Mouse (Mus musculus) cerebellum, postnatal 10 days (tissue): ENCODE measurements around the gene Nfrkb.

Source experiments
- DNase-seq, 2 experiments: peaks; one replicate each; pipeline ENCODE4 v3.0.0; 2021; ENCODE audit warnings: mixed read lengths in 2 of 2

Nfrkb gene

GRCm38 (mm10) chr9:31430011-31430410, 44.0 kb downstream of the Nfrkb start:
- no peak for DNase-seq

- no peak for DNase-seq
These were observed 45.8 kb downstream of the Nfrkb start for GRCm38 (mm10) chr9:31431751-31432150.

- DNase-seq = peak; percentile 31 to 54
These were observed 46.5 kb downstream of the Nfrkb start for GRCm38 (mm10) chr9:31432336-31432975.

- no peak for DNase-seq
These were observed 47.4 kb downstream of the Nfrkb start for GRCm38 (mm10) chr9:31433431-31433830.

- DNase-seq = no peak
These were observed 49.4 kb downstream of the Nfrkb start for GRCm38 (mm10) chr9:31435415-31435814.

GRCm38 (mm10) chr9:31437861-31438260, 51.9 kb downstream of the Nfrkb start:
- DNase-seq = no peak

GRCm38 (mm10) chr9:31438834-31439233, 52.8 kb downstream of the Nfrkb start:
- no peak for DNase-seq

GRCm38 (mm10) chr9:31439341-31439740, 53.3 kb downstream of the Nfrkb start:
- no peak for DNase-seq

GRCm38 (mm10) chr9:31440366-31440765, 54.4 kb downstream of the Nfrkb start:
- DNase-seq = no peak

- DNase-seq = no peak
These were observed 55.5 kb downstream of the Nfrkb start for GRCm38 (mm10) chr9:31441487-31441886.

- no peak for DNase-seq
These were observed 58.2 kb downstream of the Nfrkb start for GRCm38 (mm10) chr9:31444236-31444635.

- DNase-seq = no peak
These were observed 63.3 kb downstream of the Nfrkb start for GRCm38 (mm10) chr9:31449145-31449772.

- DNase-seq = no peak
These were observed 66.2 kb downstream of the Nfrkb start for GRCm38 (mm10) chr9:31452166-31452565.

GRCm38 (mm10) chr9:31454356-31454755, 68.4 kb downstream of the Nfrkb start:
- DNase-seq = no peak

GRCm38 (mm10) chr9:31463190-31463589, 77.2 kb downstream of the Nfrkb start:
- DNase-seq = no peak

- peak; percentile 8 to 14 for DNase-seq
These were observed 77.9 kb downstream of the Nfrkb start, which contains the start of gene Tmem45b for GRCm38 (mm10) chr9:31463692-31464474. TSS of gene Tmem45b (minus strand) at chr9:31464462.
